Mouse (Mus musculus): ENCODE measurements around the gene Khk.
"Not testable (repeated sequence)": the region's sequence is repeated elsewhere in the genome, so short reads cannot be mapped to it uniquely, and the experiment has no call there.

The Khk gene

GRCm38 (mm10) chr5:30921256-30922033 is at the start of gene Khk:
Gene Khk, plus strand, starts transcription at chr5:30921431.
- DNase-seq, result peak; percentile 94

GRCm38 (mm10) chr5:30872574-30872973 is 48.7 kb upstream of the Khk start:
- DNase-seq, result no peak

- no peak for DNase-seq
Observed at GRCm38 (mm10) chr5:30874365-30874764, 46.9 kb upstream of the Khk start.

- DNase-seq, result no peak
Observed at GRCm38 (mm10) chr5:30878616-30879015, 42.6 kb upstream of the Khk start.

GRCm38 (mm10) chr5:30879347-30879943 is 41.8 kb upstream of the Khk start:
- no peak for DNase-seq

GRCm38 (mm10) chr5:30881839-30882238 is 39.4 kb upstream of the Khk start:
- DNase-seq, result not testable (repeated sequence)

- DNase-seq, result no peak
Observed at GRCm38 (mm10) chr5:30886209-30886608, 35.0 kb upstream of the Khk start.

- DNase-seq, result no peak
Observed at GRCm38 (mm10) chr5:30886731-30887130, 34.5 kb upstream of the Khk start.

- peak; percentile 79 for DNase-seq
Observed at GRCm38 (mm10) chr5:30887331-30887761, 33.9 kb upstream of the Khk start.

- peak; percentile 94 for DNase-seq
Observed at GRCm38 (mm10) chr5:30887858-30888336, 33.3 kb upstream of the Khk start.

- peak; percentile 96 for DNase-seq
Observed at GRCm38 (mm10) chr5:30888337-30889087, 32.7 kb upstream of the Khk start, which contains the start of gene Agbl5. Gene Agbl5, plus strand, starts transcription at chr5:30888694.

GRCm38 (mm10) chr5:30889088-30889754 is 32.0 kb upstream of the Khk start:
- no peak for DNase-seq

GRCm38 (mm10) chr5:30890375-30890774 is 30.9 kb upstream of the Khk start:
- DNase-seq, result peak; percentile 44

GRCm38 (mm10) chr5:30901860-30902259 is 19.4 kb upstream of the Khk start:
- no peak for DNase-seq

- peak; percentile 99 for DNase-seq
Observed at GRCm38 (mm10) chr5:30907413-30908059, 13.7 kb upstream of the Khk start, which contains the start of gene Ost4. Gene Ost4, minus strand, starts transcription at chr5:30907788.

- DNase-seq, result peak; percentile 64
Observed at GRCm38 (mm10) chr5:30908426-30909299, 12.6 kb upstream of the Khk start.

GRCm38 (mm10) chr5:30909300-30909659 is 12.0 kb upstream of the Khk start:
- peak; percentile 82 for DNase-seq

GRCm38 (mm10) chr5:30909863-30910262 is 11.4 kb upstream of the Khk start:
- no peak for DNase-seq

- DNase-seq, result no peak
Observed at GRCm38 (mm10) chr5:30910481-30910880, 10.8 kb upstream of the Khk start.

- DNase-seq, result no peak
Observed at GRCm38 (mm10) chr5:30912156-30912555, 9.1 kb upstream of the Khk start.

Measured in kidney, postnatal 14 days (tissue).